Mouse (Mus musculus): ENCODE measurements at regions not wholly inside any gene's neighbourhood (a gene's known extent, or its start where the extent isn't known, plus 50 kb on each side); places are given as distances from the start of the nearest gene placed in this dataset.

DNA sequence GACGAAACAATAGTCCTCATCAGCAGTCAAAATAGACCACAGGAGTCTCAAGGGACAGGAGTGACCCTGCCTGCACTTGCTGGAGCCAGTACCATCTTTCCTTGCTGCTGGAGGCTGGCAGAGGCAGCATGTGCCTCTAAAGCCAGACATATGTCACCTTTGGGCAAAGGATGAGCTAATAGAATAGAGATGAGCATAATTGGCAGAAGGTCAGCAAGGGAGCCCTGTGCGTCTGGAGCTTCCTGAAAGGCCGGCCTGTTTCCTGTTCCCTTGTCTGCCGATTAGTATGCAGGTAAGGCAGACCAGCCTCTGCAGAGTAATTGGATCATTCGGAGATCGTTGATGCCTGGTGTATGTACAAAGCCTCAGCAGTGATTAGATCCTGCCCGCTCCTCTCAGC is 87.0 kb upstream of the Rbfox1 start:
- no peak overlapping the region for H3K9ac ChIP-seq (ENCODE audit: control insufficient read depth, low read depth, low read length, poor library complexity, severe bottlenecking)
- DNase-seq (ENCODE audit: low read depth, low spot score), result no peak
- H3K36me3 ChIP-seq (ENCODE audit: control insufficient read depth in 1 of 2, insufficient read depth in 2 of 2, low read length in 2 of 2), result no peaks in the 10 kb centered on the region
- no peak overlapping the region for H3K4me3 ChIP-seq (ENCODE audit: control insufficient read depth in 1 of 2, insufficient read depth in 1 of 2, low read depth in 2 of 2, low read length in 2 of 2)
- TF ChIP-seq MYB (IDR thresholded peaks at IDR 0.05; ENCODE audit: low read depth, low read length), result no peak
- no peaks in the 10 kb centered on the region for H3K79me2 ChIP-seq (ENCODE audit: control insufficient read depth, insufficient read depth, low read length, poor library complexity)
- H3K27me3 ChIP-seq (ENCODE audit: control insufficient read depth in 1 of 2, insufficient read depth in 2 of 2, low read length in 2 of 2), result no peaks in the 10 kb centered on the region
- no peaks in the 10 kb centered on the region for H3K9me3 ChIP-seq (replicated peaks; ENCODE audit: insufficient read depth, low read length)
- no peak overlapping the region for H3K27ac ChIP-seq (ENCODE audit: control insufficient read depth, low read depth, low read length)
- H3K4me1 ChIP-seq (ENCODE audit: control insufficient read depth in 1 of 2, insufficient read depth in 2 of 2, low read length in 2 of 2), result no peaks in the 10 kb centered on the region

DNA sequence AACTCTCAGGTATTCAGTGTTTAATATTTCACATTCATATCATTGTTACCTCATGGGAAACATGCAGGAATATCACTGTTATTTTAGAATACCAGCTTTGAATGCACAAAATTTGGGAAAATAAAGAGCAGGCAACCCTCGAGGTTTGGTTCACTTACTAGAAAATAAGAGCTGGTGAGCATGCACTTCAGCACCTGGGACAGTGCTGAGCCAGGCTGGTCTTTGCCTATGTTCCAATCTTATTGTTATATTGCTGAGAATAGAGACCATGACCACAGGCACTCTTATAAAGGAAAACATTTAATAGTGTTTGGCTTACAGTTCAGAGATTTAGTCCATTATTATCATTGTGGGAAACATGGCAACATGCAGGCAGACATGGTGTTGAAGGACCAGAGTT is 92.9 kb upstream of the Rbfox1 start:
- no peaks in the 10 kb centered on the region for H3K79me2 ChIP-seq (ENCODE audit: control insufficient read depth, insufficient read depth, low read length, poor library complexity)
- no peak overlapping the region for H3K4me3 ChIP-seq (ENCODE audit: control insufficient read depth in 1 of 2, insufficient read depth in 1 of 2, low read depth in 2 of 2, low read length in 2 of 2)
- no peak overlapping the region for H3K9ac ChIP-seq (ENCODE audit: control insufficient read depth, low read depth, low read length, poor library complexity, severe bottlenecking)
- no peaks in the 10 kb centered on the region for H3K9me3 ChIP-seq (replicated peaks; ENCODE audit: insufficient read depth, low read length)
- no peaks in the 10 kb centered on the region for H3K4me1 ChIP-seq (ENCODE audit: control insufficient read depth in 1 of 2, insufficient read depth in 2 of 2, low read length in 2 of 2)
- H3K27me3 ChIP-seq (ENCODE audit: control insufficient read depth in 1 of 2, insufficient read depth in 2 of 2, low read length in 2 of 2), result no peaks in the 10 kb centered on the region
- TF ChIP-seq KAT2A (conservative IDR thresholded peaks at IDR 0.05; ENCODE audit: low read depth, low read length), result no peak
- no peak for TF ChIP-seq MAX (IDR thresholded peaks at IDR 0.05; ENCODE audit: low read length)
- no peaks in the 10 kb centered on the region for H3K36me3 ChIP-seq (ENCODE audit: control insufficient read depth in 1 of 2, insufficient read depth in 2 of 2, low read length in 2 of 2)
- no peak overlapping the region for H3K27ac ChIP-seq (ENCODE audit: control insufficient read depth, low read depth, low read length)
- no peak for DNase-seq (ENCODE audit: low read depth, low spot score)

DNA sequence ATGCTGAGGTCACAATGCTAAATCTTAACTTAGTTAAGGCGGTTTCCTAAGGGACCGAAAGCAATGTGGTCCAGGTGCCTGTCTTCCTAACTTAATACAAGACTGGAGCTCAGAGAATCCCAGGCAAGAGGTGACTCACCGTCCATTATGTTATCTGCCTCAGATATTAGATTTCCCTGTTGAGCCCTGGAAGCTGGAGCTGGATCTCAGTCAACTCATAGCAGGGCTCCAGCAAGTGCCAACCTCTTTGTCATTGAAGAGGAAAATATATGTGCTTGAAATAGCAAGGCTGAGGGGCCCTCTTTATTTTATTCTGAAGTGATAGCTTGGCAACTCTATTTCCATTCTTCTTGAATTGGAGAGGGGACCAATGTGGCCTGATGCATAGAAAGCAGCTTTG is 95.0 kb upstream of the Rbfox1 start:
- TF ChIP-seq ETS1 (IDR thresholded peaks at IDR 0.05; ENCODE audit: low read depth, low read length) (no peak), NELFE (IDR thresholded peaks at IDR 0.05; ENCODE audit: low read depth, low read length) (no peak), ZMIZ1 (IDR thresholded peaks at IDR 0.05; ENCODE audit: low read depth, low read length) (no peak), MYB (IDR thresholded peaks at IDR 0.05; ENCODE audit: low read depth, low read length) (no peak), USF1 (IDR thresholded peaks at IDR 0.05; ENCODE audit: low read depth, low read length) (no peak)
- no peaks in the 10 kb centered on the region for H3K79me2 ChIP-seq (ENCODE audit: control insufficient read depth, insufficient read depth, low read length, poor library complexity)
- no peak overlapping the region for H3K4me3 ChIP-seq (ENCODE audit: control insufficient read depth in 1 of 2, insufficient read depth in 1 of 2, low read depth in 2 of 2, low read length in 2 of 2)
- H3K27me3 ChIP-seq (ENCODE audit: control insufficient read depth in 1 of 2, insufficient read depth in 2 of 2, low read length in 2 of 2), result no peaks in the 10 kb centered on the region
- H3K9me3 ChIP-seq (replicated peaks; ENCODE audit: insufficient read depth, low read length), result no peaks in the 10 kb centered on the region
- H3K4me1 ChIP-seq (ENCODE audit: control insufficient read depth in 1 of 2, insufficient read depth in 2 of 2, low read length in 2 of 2), result no peaks in the 10 kb centered on the region
- DNase-seq (ENCODE audit: low read depth, low spot score), result no peak
- H3K27ac ChIP-seq (ENCODE audit: control insufficient read depth, low read depth, low read length), result no peak overlapping the region
- H3K9ac ChIP-seq (ENCODE audit: control insufficient read depth, low read depth, low read length, poor library complexity, severe bottlenecking), result no peak overlapping the region
- H3K36me3 ChIP-seq (ENCODE audit: control insufficient read depth in 1 of 2, insufficient read depth in 2 of 2, low read length in 2 of 2), result no peaks in the 10 kb centered on the region

DNA sequence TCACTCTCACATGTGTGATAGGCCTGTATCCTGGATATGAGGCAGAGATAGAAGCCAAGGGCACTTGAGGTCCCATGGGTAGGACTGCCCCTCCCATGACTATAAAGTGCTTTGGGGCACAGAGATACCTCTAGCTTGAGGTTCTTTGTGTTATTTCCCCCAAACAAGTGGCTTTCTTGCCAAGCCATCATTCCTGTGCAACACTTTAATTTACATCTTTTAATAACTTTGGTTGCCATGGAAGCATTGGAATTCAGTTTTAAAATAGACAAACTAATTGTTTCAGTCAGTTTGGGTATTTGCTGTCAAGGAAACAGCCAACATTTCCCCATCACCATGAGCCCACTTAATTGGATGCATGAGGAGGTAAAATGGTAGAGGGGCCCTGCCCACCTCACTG is 97.9 kb upstream of the Rbfox1 start:
- H3K79me2 ChIP-seq (ENCODE audit: control insufficient read depth, insufficient read depth, low read length, poor library complexity), result no peaks in the 10 kb centered on the region
- no peak overlapping the region for H3K9ac ChIP-seq (ENCODE audit: control insufficient read depth, low read depth, low read length, poor library complexity, severe bottlenecking)
- DNase-seq (ENCODE audit: low read depth, low spot score), result no peak
- no peaks in the 10 kb centered on the region for H3K27me3 ChIP-seq (ENCODE audit: control insufficient read depth in 1 of 2, insufficient read depth in 2 of 2, low read length in 2 of 2)
- TF ChIP-seq TBP (IDR thresholded peaks at IDR 0.05; ENCODE audit: low read depth, low read length) (no peak), USF1 (IDR thresholded peaks at IDR 0.05; ENCODE audit: low read depth, low read length) (no peak), UBTF (IDR thresholded peaks at IDR 0.05; ENCODE audit: borderline replicate concordance, insufficient read depth, low read depth, low read length) (no peak), MEF2A (IDR thresholded peaks at IDR 0.05; ENCODE audit: extremely low read depth, insufficient replicate concordance, low read depth, low read length, poor library complexity, severe bottlenecking) (no peak), ELF1 (IDR thresholded peaks at IDR 0.05; ENCODE audit: low read depth, low read length) (no peak), GABPA (IDR thresholded peaks at IDR 0.05; ENCODE audit: low read depth, low read length) (no peak), NRF1 (IDR thresholded peaks at IDR 0.05; ENCODE audit: insufficient read depth, low read depth, low read length, poor library complexity, severe bottlenecking) (no peak)
- H3K4me1 ChIP-seq (ENCODE audit: control insufficient read depth in 1 of 2, insufficient read depth in 2 of 2, low read length in 2 of 2), result no peaks in the 10 kb centered on the region
- H3K4me3 ChIP-seq (ENCODE audit: control insufficient read depth in 1 of 2, insufficient read depth in 1 of 2, low read depth in 2 of 2, low read length in 2 of 2), result no peak overlapping the region
- no peak overlapping the region for H3K27ac ChIP-seq (ENCODE audit: control insufficient read depth, low read depth, low read length)
- no peaks in the 10 kb centered on the region for H3K36me3 ChIP-seq (ENCODE audit: control insufficient read depth in 1 of 2, insufficient read depth in 2 of 2, low read length in 2 of 2)
- no peaks in the 10 kb centered on the region for H3K9me3 ChIP-seq (replicated peaks; ENCODE audit: insufficient read depth, low read length)
